Mouse (Mus musculus) small intestine, adult 2 months (tissue): ENCODE results near the gene Rnf20. TPM values are rescaled to one million over a fixed set of nuclear protein-coding genes. Genes with fewer than 3 reads are reported as not detected.
A peak's percentile ranks its signal among the peaks of the same experiment; 100 is the strongest.
"Not testable (repeated sequence)": the region's sequence is repeated elsewhere in the genome, so short reads cannot be mapped to it uniquely, and the experiment has no call there.

Experiments used
- H3K27ac ChIP-seq: fragments of 200-500 bp; 2 replicates; pipeline ENCODE4 v1.5.1; 2012; ENCODE audit warnings: low read depth, low read length, control low read depth, inconsistent platforms; ENCODE audit not compliant: insufficient read depth
- H3K27me3 ChIP-seq: fragments of 200-500 bp; 2 replicates; pipeline ENCODE4 v1.6.1; 2012; ENCODE audit warnings: mild to moderate bottlenecking, moderate library complexity, low read length, inconsistent platforms; ENCODE audit not compliant: control insufficient read depth, insufficient read depth
- H3K36me3 ChIP-seq: fragments of 200-500 bp; 2 replicates; pipeline ENCODE4 v1.6.1; 2012; ENCODE audit warnings: mild to moderate bottlenecking, low read length, control low read depth, inconsistent platforms; ENCODE audit not compliant: control insufficient read depth, insufficient read depth
- H3K4me1 ChIP-seq: fragments of 200-500 bp; 2 replicates; pipeline ENCODE4 v1.6.1; 2012; ENCODE audit warnings: low read length, inconsistent platforms, mixed read lengths; ENCODE audit not compliant: control insufficient read depth, insufficient read depth, insufficient read length
- H3K4me3 ChIP-seq: fragments of 200-500 bp; 2 replicates; pipeline ENCODE4 v1.5.1; 2012; ENCODE audit warnings: low read depth, mild to moderate bottlenecking, control low read depth, inconsistent platforms, low read length, moderate library complexity
- CTCF ChIP-seq: fragments of 200-500 bp; IDR thresholded peaks from 2 replicates; pipeline ENCODE4 v1.5.1; 2012; ENCODE audit warnings: low read depth, mild to moderate bottlenecking, control low read depth, inconsistent platforms, low read length, moderate library complexity, mixed read lengths; ENCODE audit not compliant: insufficient replicate concordance, insufficient read length; ENCODE audit errors: extremely low read depth
- POLR2A ChIP-seq: fragments of 200-500 bp; IDR thresholded peaks from 2 replicates; pipeline ENCODE4 v1.6.1; 2012; ENCODE audit warnings: low read depth, mild to moderate bottlenecking, control low read depth, inconsistent platforms, low read length, moderate library complexity
- WGBS: fragments of 180-500 bp; shearing (Covaris S2); methylation state at CpG from one replicate; pipeline ENCODE4 v1.1.7; 2018; 5-methylcytosine and 5-hydroxymethylcytosine counted together
- polyA plus RNA-seq: library from polyadenylated mRNA; depleted of rRNA; stranded (reverse); fragments of >200 nt; gene quantifications from 2 replicates; pipeline ENCODE4 v1.2.3, GENCODE M21; 2012

Rnf20 gene
- polyA plus RNA-seq, 1 experiment: 6.8 TPM

DNA sequence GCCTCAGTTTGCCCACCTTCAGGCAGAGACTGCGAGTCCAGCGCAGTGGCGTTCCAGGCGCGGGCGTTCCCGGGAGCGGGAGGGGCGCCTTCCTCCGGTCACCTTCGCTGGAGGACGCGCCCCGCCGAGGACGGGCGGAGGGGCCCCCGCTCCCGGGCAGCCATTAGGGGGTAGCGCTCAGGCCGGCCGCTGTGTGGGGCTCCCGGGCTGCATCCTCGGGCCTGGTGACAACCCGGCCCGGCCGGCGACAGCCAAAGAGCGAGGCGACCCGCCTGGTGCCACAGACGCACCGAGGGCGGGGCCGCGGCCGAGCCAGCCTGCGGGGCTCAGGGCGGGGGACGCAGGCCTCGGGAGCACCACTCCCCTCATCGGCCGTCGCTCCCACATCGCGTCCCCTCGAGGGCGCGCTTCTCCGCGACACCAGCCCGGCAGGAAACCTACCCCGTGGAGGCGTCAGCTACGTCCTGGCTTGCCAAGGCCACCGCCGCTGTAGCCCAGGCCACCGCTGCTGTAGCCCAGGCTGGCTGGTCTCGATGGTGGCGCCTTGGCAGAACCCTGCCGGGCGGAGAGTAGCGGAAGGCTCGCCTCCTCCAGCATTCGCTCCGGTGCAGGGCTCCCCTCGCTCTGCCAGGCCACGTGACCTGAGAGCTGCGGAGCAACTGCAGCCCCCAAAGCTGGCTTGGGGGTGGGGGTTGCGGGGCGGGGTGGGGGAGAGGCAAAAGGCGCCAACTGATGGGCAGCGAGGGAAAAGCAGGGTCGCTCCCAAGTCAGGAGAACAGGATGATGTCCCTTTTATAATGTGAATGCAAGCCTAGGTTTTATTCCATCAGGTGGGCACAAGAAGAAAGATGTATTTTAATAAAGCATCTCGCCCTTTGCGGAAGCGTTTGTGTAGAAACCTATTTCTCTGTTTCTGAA, 34.4 kb upstream of the Rnf20 start, which contains the start of gene Tmem246:
Tmem246 (minus strand) TSS at position 694 of the 918 bp plus-strand sequence.
- peak; percentile 8; the same call in 1 of the 2 replicates for TF ChIP-seq CTCF
- TF ChIP-seq POLR2A: no peak
- WGBS: 1% methylated on average over 77 of the region's 77 CpGs
- H3K27ac ChIP-seq: peak within 1 kb of the TSS; percentile 94
- peak within 1 kb of the TSS; percentile 98 for H3K4me3 ChIP-seq
- H3K27me3 ChIP-seq: no peaks in the 10 kb centered on the region
- no peaks in the 10 kb centered on the region for H3K36me3 ChIP-seq
- peaks cover 5% of the 10 kb centered on the region for H3K4me1 ChIP-seq

DNA sequence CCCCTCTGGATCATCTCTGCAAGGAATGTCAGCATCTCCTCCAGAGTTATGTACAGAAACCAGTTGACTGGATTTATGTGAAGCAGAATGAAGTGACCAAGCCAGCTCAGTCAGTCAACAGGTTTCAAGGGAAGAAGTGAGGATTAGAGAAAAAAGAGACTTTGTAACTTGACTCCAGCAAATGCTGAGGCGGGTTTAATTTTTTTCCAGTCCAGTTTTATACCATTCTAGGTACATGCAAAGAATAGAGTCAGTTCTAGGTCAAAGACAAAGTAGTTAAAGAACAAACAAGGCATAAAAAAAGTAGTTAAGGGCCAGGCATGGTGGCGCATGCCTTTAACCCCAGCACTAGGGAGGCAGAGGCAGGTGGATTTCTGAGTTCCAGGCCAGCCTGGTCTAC, 28.6 kb upstream of the Rnf20 start:
- TF ChIP-seq POLR2A (no peak), CTCF (no peak)
- no peak overlapping the region for H3K27ac ChIP-seq
- H3K4me1 ChIP-seq: no peaks in the 10 kb centered on the region; the same call in 1 of the 2 replicates
- H3K27me3 ChIP-seq: no peaks in the 10 kb centered on the region
- H3K4me3 ChIP-seq: no peak overlapping the region
- 94% methylated on average over 2 of the region's 2 CpGs for WGBS
- no peaks in the 10 kb centered on the region for H3K36me3 ChIP-seq

GRCm38 (mm10) chr4:49604016-49604546, 27.7 kb upstream of the Rnf20 start:
- no peaks in the 10 kb centered on the region for H3K27me3 ChIP-seq
- no peaks in the 10 kb centered on the region for H3K36me3 ChIP-seq
- no peaks in the 10 kb centered on the region for H3K4me1 ChIP-seq
- H3K27ac ChIP-seq: no peak overlapping the region
- no peak for TF ChIP-seq CTCF
- no peak for TF ChIP-seq POLR2A
- H3K4me3 ChIP-seq: no peak overlapping the region
- WGBS: 32% methylated on average over 1 of the region's 1 CpGs

GRCm38 (mm10) chr4:49604616-49605015, 27.2 kb upstream of the Rnf20 start:
- H3K27me3 ChIP-seq: no peaks in the 10 kb centered on the region
- no peaks in the 10 kb centered on the region for H3K4me1 ChIP-seq
- no peak overlapping the region for H3K27ac ChIP-seq
- H3K36me3 ChIP-seq: no peaks in the 10 kb centered on the region
- no peak for TF ChIP-seq CTCF
- no peak for TF ChIP-seq POLR2A
- WGBS: 89% methylated on average over 5 of the region's 5 CpGs
- H3K4me3 ChIP-seq: no peak overlapping the region

GRCm38 (mm10) chr4:49605459-49605858, 26.3 kb upstream of the Rnf20 start:
- 81% methylated on average over 1 of the region's 1 CpGs for WGBS
- Histone ChIP-seq H3K27ac (no peak overlapping the region), H3K4me3 (no peak overlapping the region), H3K27me3 (no peaks in the 10 kb centered on the region), H3K4me1 (no peaks in the 10 kb centered on the region), H3K36me3 (no peaks in the 10 kb centered on the region)
- TF ChIP-seq CTCF (no peak), POLR2A (no peak)

DNA sequence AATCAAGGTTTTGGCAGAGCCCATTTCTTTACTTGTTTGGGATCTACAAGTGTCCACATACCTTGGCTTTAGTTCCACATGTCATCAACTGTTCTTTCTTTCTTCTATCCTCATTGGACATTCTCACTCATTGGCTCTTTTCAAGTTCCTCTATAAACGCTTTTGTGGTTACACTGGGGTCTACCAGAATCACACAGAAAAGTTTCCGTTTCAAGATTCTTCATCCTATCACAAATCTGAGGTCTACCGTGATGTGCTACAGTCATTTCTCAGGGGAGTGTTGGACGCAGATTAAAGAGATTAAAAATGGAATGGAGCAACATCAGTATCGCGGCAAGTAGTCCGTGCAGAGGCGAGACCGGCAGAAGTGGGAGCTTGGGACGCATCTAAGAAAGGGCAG, 14.9 kb upstream of the Rnf20 start:
- no peaks in the 10 kb centered on the region for H3K36me3 ChIP-seq
- H3K27me3 ChIP-seq: no peaks in the 10 kb centered on the region
- WGBS: 88% methylated on average over 10 of the region's 10 CpGs
- H3K27ac ChIP-seq: no peak overlapping the region
- no peak overlapping the region for H3K4me3 ChIP-seq
- TF ChIP-seq CTCF (no peak), POLR2A (no peak)
- H3K4me1 ChIP-seq: no peaks in the 10 kb centered on the region

DNA sequence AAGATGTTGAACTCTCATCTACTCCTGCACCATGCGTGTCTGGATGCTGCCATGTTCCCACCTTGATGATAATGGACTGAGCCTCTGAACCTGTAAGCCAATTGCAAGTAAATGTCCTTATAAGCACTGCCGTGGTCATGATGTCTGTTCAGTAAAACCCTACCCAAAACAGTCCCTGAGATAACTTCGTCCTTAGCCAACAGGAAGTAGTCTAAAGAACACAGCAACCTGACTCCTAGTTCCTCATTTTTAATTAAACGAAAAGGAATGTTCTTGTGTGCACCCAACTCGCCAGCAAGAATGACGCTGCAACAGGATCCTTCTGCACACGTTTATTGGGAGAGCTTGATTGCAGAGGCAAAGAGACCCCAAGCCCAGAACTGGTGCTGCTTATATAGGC, 11.9 kb upstream of the Rnf20 start:
- 74% methylated on average over 7 of the region's 7 CpGs for WGBS
- H3K36me3 ChIP-seq, H3K27ac ChIP-seq, H3K4me1 ChIP-seq, H3K4me3 ChIP-seq, H3K27me3 ChIP-seq: not testable (repeated sequence)

- H3K4me3 ChIP-seq: no peak overlapping the region
- no peak for TF ChIP-seq POLR2A
- TF ChIP-seq CTCF: no peak
- WGBS: 21% methylated on average over 2 of the region's 2 CpGs
Observed at GRCm38 (mm10) chr4:49622272-49622671, 9.5 kb upstream of the Rnf20 start.

More at GRCm38 (mm10) chr4:49622272-49622671, 9.5 kb upstream of the Rnf20 start:
- H3K36me3 ChIP-seq: no peaks in the 10 kb centered on the region
- no peaks in the 10 kb centered on the region for H3K27me3 ChIP-seq
- no peak overlapping the region for H3K27ac ChIP-seq
- H3K4me1 ChIP-seq: no peaks in the 10 kb centered on the region
